Mouse (Mus musculus) stomach, postnatal 0 days (tissue): ENCODE measurements around the gene Gstt1. TPM values are rescaled to one million over a fixed set of nuclear protein-coding genes. Genes with fewer than 3 reads are reported as not detected.

Experiments
- ATAC-seq: fragments of 200-750 bp; cut with Nextera tagmentation; 2 replicates; pipeline ENCODE4 v1.8.0; 2017; ENCODE audit not compliant: low FRiP score, low TSS enrichment
- DNase-seq: peaks from one replicate; pipeline ENCODE4 v3.0.0-alpha.2; 2016; ENCODE audit warnings: low spot score
- H3K27ac ChIP-seq: fragments of 300-500 bp; sonication (generic); replicated peaks from 2 replicates; pipeline ENCODE4 v1.5.1; 2014; ENCODE audit warnings: mild to moderate bottlenecking, control low read depth
- H3K27me3 ChIP-seq: fragments of 300-500 bp; sonication (generic); 2 replicates; pipeline ENCODE4 v1.6.1; 2014; ENCODE audit warnings: low read length; ENCODE audit not compliant: control insufficient read depth, insufficient read depth
- H3K36me3 ChIP-seq: fragments of 300-500 bp; sonication (generic); 2 replicates; pipeline ENCODE4 v1.6.1; 2014; ENCODE audit warnings: low read length, mixed read lengths; ENCODE audit not compliant: control insufficient read depth, insufficient read depth
- H3K4me1 ChIP-seq: fragments of 300-500 bp; sonication (generic); replicated peaks from 2 replicates; pipeline ENCODE4 v1.6.1; 2014; ENCODE audit warnings: antibody characterized with exemption; ENCODE audit not compliant: control insufficient read depth, insufficient read depth
- H3K4me2 ChIP-seq: fragments of 300-500 bp; sonication (generic); replicated peaks from 2 replicates; pipeline ENCODE4 v1.6.1; 2014; ENCODE audit warnings: low read depth, mild to moderate bottlenecking, control low read depth, moderate library complexity
- H3K4me3 ChIP-seq: fragments of 300-500 bp; sonication (generic); 2 replicates; pipeline ENCODE4 v1.5.1; 2014; ENCODE audit warnings: low read depth, low read length, control low read depth
- H3K9ac ChIP-seq: fragments of 300-500 bp; sonication (generic); 2 replicates; pipeline ENCODE4 v1.6.1; 2014; ENCODE audit warnings: mild to moderate bottlenecking, low read length, control low read depth, mixed read lengths
- H3K9me3 ChIP-seq: fragments of 300-500 bp; sonication (generic); 2 replicates; pipeline ENCODE4 v1.6.1; 2016; ENCODE audit warnings: low read length; ENCODE audit not compliant: control insufficient read depth
- CTCF ChIP-seq: IDR thresholded peaks from 2 replicates; pipeline ENCODE4 v1.5.1; 2016; ENCODE audit warnings: antibody characterized with exemption, low read depth, mild to moderate bottlenecking, moderate library complexity
- EP300 ChIP-seq: optimal IDR thresholded peaks from 2 replicates; pipeline ENCODE3; 2016; ENCODE audit warnings: antibody characterized with exemption
- WGBS: fragments of 180-500 bp; shearing (Covaris S2); extraction: QIAGEN DNeasy Blood & Tissue Kit; methylation state at CpG from one replicate; pipeline ENCODE4 v1.1.7; 2014; 5-methylcytosine and 5-hydroxymethylcytosine counted together
- polyA plus RNA-seq: library from polyadenylated mRNA; unstranded; fragments of >200 nt; fragmentation: Nextera tagmentation; extraction: Ambion mirVana; gene quantifications from 2 replicates; pipeline ENCODE4 v1.2.1, GENCODE M21; 2015

Gstt1 gene
- polyA plus RNA-seq, 1 experiment from 2014 or later, result 16.1 TPM

DNA sequence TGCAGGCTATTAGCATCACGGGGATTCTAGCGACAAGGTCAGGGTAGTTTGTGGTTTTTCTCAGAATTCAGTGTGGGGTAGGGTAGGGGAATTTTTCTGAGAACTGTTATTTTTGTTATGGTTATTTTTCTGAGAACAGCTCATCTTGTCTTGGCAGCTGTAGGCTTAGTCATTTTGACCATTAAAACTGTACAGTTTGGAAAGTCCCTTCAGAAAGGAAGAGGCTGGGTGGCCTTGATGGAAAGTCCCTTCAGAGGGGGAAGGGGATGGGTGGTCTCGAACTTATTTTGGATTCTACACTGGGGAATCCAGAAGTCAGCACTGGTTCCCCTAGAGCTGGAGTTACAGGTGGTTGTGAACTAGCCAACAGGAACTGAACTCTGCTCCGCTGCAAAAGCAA, 26.1 kb upstream of the Gstt1 start:
- Histone ChIP-seq H3K27me3 (no peaks in the 10 kb centered on the region), H3K4me1 (0 out of 2 replicates have a peak, but pooled peaks cover 2% of the 10 kb centered on the region), H3K4me3 (no peak overlapping the region), H3K9me3 (no peaks in the 10 kb centered on the region), H3K4me2 (no peak overlapping the region), H3K9ac (no peak overlapping the region), H3K36me3 (no peaks in the 10 kb centered on the region), H3K27ac (no peak overlapping the region)
- TF ChIP-seq EP300, result no peak
- TF ChIP-seq CTCF, result no peak
- DNase-seq, result no peak
- WGBS, result 78% methylated on average over 4 of the region's 4 CpGs
- no peak for ATAC-seq

DNA sequence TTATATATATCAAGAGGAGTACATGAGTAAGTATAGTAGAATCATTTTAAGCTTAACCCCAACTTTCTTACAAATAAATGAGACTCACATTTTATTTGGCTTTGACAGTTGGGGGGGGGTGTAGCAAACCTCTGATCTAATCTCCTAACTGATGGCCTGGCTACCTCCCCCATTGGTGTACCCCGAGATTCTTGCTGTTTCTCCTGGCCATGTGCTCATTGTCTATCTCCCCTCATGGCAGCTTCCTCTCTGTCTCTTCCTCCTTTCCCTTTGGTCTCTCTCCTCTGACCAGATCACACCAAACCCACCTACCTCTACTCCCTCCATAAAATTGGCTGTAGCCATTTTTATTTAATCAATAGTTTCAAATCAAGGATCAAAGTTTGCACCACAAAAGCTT, 25.4 kb upstream of the Gstt1 start:
- ATAC-seq (no peak), DNase-seq (no peak)
- H3K4me2 ChIP-seq, result no peak overlapping the region
- no peak for TF ChIP-seq EP300
- no peak for TF ChIP-seq CTCF
- H3K27me3 ChIP-seq, result no peaks in the 10 kb centered on the region
- H3K4me1 ChIP-seq, result 0 out of 2 replicates have a peak, but pooled peaks cover 2% of the 10 kb centered on the region
- no peak overlapping the region for H3K9ac ChIP-seq
- 95% methylated on average over 1 of the region's 1 CpGs for WGBS
- H3K36me3 ChIP-seq, result no peaks in the 10 kb centered on the region
- no peaks in the 10 kb centered on the region for H3K9me3 ChIP-seq
- no peak overlapping the region for H3K27ac ChIP-seq
- H3K4me3 ChIP-seq, result no peak overlapping the region

DNA sequence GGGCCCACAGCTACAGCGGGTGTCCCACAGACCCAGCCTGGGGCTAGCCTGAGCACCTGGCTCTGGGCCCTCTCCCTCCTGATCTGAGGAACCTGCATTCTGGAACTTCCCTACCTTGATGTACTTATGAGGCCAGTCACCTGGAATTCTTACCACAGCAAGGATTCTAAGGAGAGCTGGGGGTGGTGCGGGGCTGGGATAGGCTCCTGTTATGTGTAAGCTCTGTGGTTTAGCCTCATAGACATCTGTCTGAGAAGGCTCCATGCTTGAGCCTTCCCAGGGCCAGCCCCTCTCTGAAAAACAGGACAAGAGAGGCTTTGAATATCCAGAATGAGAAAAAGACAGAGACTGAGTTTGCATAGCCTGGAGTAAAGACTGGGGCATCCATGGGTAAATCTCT, 24.1 kb upstream of the Gstt1 start, which contains the start of gene Gstt4:
Gene Gstt4 (minus strand): TSS at position 101 of the 400 bp plus-strand sequence.
- WGBS, result 96% methylated on average over 2 of the region's 2 CpGs
- Histone ChIP-seq H3K4me1 (0 out of 2 replicates have a peak, but pooled peaks cover 2% of the 10 kb centered on the region), H3K9ac (no peak within 1 kb of the TSS), H3K4me3 (no peak within 1 kb of the TSS), H3K27ac (no peak within 1 kb of the TSS), H3K27me3 (no peaks in the 10 kb centered on the region), H3K36me3 (no peaks in the 10 kb centered on the region), H3K4me2 (no peak within 1 kb of the TSS), H3K9me3 (no peaks in the 10 kb centered on the region)
- ATAC-seq, result no peak
- TF ChIP-seq EP300 (no peak), CTCF (no peak)
- no peak for DNase-seq

DNA sequence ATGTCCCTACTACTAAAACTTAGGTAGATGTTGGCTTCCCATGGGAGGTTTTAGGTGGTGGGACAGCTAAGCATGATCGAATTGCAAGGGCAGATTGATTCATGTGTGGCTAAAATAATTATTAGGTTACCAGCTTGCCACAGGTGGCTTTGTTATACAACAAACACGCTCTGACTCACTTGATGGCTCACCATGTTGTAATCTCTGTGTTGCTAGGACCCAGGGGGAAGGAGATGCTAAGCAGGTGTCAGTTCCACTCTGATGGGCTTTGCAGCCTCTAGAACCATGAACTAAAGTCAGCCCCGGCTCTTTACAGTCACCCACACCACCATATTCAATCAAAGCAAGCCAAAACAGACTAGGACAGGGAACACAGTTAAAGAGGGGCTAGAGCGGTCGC, 21.5 kb upstream of the Gstt1 start:
- no peak overlapping the region for H3K9ac ChIP-seq
- H3K36me3 ChIP-seq, result no peaks in the 10 kb centered on the region
- ATAC-seq, result no peak
- no peak for TF ChIP-seq EP300
- no peak overlapping the region for H3K27ac ChIP-seq
- H3K27me3 ChIP-seq, result no peaks in the 10 kb centered on the region
- H3K4me2 ChIP-seq, result no peak overlapping the region
- H3K9me3 ChIP-seq, result no peaks in the 10 kb centered on the region
- no peak for DNase-seq
- no peak overlapping the region for H3K4me3 ChIP-seq
- WGBS, result 82% methylated on average over 5 of the region's 5 CpGs
- H3K4me1 ChIP-seq, result no peaks in the 10 kb centered on the region

DNA sequence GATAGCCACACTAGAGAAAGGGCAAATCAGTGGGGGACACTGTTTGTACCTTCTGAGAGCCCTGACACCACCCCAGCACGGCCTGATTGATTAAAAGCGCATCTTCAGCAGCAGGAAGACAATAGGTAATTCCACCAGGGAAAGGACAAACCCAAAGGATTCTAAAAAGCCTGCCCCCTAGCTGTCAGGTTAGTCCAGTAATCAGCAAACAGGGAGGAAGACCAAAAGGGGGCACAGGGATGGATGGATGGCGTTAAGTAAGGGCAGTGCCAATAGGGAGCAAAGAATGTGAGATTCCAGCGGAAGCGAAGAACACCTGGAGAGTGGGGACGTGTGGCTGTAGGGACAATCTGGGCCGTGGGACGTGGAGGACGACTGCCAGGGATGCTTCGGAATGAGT, 20.3 kb upstream of the Gstt1 start:
- no peaks in the 10 kb centered on the region for H3K4me1 ChIP-seq
- H3K9me3 ChIP-seq, result no peaks in the 10 kb centered on the region
- no peak for TF ChIP-seq EP300
- peak; percentile 45 for TF ChIP-seq CTCF
- DNase-seq, result no peak
- no peaks in the 10 kb centered on the region for H3K36me3 ChIP-seq
- H3K27ac ChIP-seq, result no peak overlapping the region
- no peaks in the 10 kb centered on the region for H3K27me3 ChIP-seq
- no peak for ATAC-seq
- no peak overlapping the region for H3K4me2 ChIP-seq
- no peak overlapping the region for H3K4me3 ChIP-seq
- WGBS, result 49% methylated on average over 10 of the region's 10 CpGs
- no peak overlapping the region for H3K9ac ChIP-seq

DNA sequence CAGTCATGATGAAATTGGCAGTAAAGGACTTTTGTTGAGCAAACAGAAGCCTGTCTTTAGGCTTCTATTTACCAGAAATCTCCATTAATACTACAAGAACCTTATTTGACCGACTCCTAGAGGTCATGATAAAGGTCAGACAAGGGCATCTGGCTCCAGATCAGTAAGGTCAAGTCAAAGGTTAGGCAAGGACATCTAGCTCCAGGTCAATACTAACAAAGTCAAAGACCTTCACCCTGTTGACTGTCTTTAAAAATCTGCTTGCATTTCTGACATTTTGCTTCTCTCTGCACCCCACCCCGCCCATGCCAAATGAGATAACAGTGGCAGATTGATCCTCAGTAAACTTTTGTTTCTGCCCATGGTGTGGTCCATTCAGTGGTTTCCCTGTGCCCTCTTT, 5.8 kb upstream of the Gstt1 start:
- whole genome bisulfite sequencing, result 59% methylated on average over 2 of the region's 2 CpGs
- Histone ChIP-seq H3K27me3 (no peaks in the 10 kb centered on the region), H3K4me3 (no peak overlapping the region), H3K4me1 (no peaks in the 10 kb centered on the region), H3K4me2 (no peak overlapping the region), H3K36me3 (no peaks in the 10 kb centered on the region), H3K9me3 (no peaks in the 10 kb centered on the region), H3K9ac (no peak overlapping the region), H3K27ac (no peak overlapping the region)
- no peak for DNase-seq
- TF ChIP-seq CTCF (no peak), EP300 (no peak)
- no peak for ATAC-seq
